Mouse (Mus musculus): Measurements from ENCODE around the gene Fam83f. TPM values are rescaled to one million over a fixed set of nuclear protein-coding genes. Genes with fewer than 3 reads are reported as not detected.
A peak's percentile ranks its signal among the peaks of the same experiment; 100 is the strongest.

Fam83f gene
- polyA plus RNA-seq, 1 experiment from 2014 or later = 5.1 TPM

GRCm38 (mm10) chr15:80738244-80738643 is 66.6 kb downstream of the Fam83f start:
- no peak for DNase-seq (ENCODE audit: low spot score)

- no peak for DNase-seq (ENCODE audit: low spot score)
Measured at GRCm38 (mm10) chr15:80739972-80740371, 68.3 kb downstream of the Fam83f start.

- peak; percentile 55 for DNase-seq (ENCODE audit: low spot score)
Measured at GRCm38 (mm10) chr15:80741836-80742235, 70.2 kb downstream of the Fam83f start.

GRCm38 (mm10) chr15:80742991-80743474 is 71.4 kb downstream of the Fam83f start:
- peak; percentile 25 for DNase-seq (ENCODE audit: low spot score)

GRCm38 (mm10) chr15:80743606-80744005 is 72.0 kb downstream of the Fam83f start:
- peak; percentile 80 for DNase-seq (ENCODE audit: low spot score)

- DNase-seq (ENCODE audit: low spot score) = no peak
Measured at GRCm38 (mm10) chr15:80744667-80745422, 73.2 kb downstream of the Fam83f start.

GRCm38 (mm10) chr15:80748979-80749378 is 77.3 kb downstream of the Fam83f start:
- DNase-seq (ENCODE audit: low spot score) = no peak

Small RNA genes within 50 kb of the gene (microRNA-seq; reads per million reads assigned to microRNA genes)
- gene Mir6957 (ENCODE audit: borderline number of aligned reads) = 2.1 reads per million

Other genes starting within 250 kb of the Fam83f start
- gene Enthd1, start 106.7 kb upstream of the Fam83f start, polyA plus RNA-seq (2015; fragmentation: Nextera tagmentation; extraction: Ambion mirVana) = 0.17 and 0.33 TPM in 2 replicates
- gene Grap2, start 99.3 kb upstream of the Fam83f start, polyA plus RNA-seq (2015; fragmentation: Nextera tagmentation; extraction: Ambion mirVana) = 90.8 and 112 TPM in 2 replicates
- gene Tnrc6b, start 39.5 kb downstream of the Fam83f start, polyA plus RNA-seq (2015; fragmentation: Nextera tagmentation; extraction: Ambion mirVana) = 16.2 and 23.9 TPM in 2 replicates

Data from thymus, postnatal 0 days (tissue).